Mouse (Mus musculus): ENCODE data around the gene Mzf1.

DNA sequence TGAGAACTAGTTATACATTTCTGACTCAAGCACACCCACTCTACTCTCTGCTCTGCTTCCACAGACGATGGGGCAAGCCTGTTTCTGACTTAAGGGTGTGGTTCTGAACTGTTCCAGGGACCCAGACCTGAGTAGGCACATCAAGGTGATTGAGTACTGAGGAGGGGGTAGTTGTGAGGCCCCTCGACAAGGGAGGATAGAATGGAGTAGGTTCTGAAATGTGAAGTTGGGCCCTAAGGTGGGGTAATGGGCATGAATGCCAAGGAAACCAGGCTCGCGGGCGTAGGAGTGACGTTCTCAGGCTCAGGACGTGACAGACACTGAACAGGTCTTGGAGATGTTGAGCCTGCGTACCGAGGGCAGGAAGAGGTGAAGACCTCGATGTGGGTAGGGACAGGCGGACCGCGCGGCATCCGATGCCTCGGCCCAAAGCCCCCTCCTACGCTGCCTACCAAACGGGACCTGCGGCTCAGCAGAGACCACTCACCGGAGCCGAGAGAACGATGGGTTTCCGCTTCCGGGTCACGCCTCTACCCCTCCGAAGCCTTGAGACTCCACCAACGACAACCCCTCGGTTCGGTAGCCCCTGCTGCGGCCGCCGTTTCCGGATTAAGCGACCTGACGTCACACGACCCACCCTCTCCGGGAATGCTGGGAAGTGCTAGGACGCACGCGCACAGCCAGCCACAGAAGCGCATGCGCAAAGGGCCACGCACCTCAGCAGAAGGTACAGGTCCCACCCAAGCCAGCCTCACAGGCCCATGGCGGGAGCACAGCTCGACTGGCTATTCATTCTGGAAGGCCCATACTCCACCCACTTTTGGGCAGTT lies 20.2 kb downstream of the Mzf1 start, which contains the start of gene Chmp2a:
- TF ChIP-seq POLR2A (IDR thresholded peaks at IDR 0.05; ENCODE audit: insufficient read depth, low read depth, low read length) (peak; percentile 93), CTCF (IDR thresholded peaks at IDR 0.05) (no peak)
